Mouse (Mus musculus): Measurements from ENCODE around the gene Anks1. TPM values are rescaled to one million over a fixed set of nuclear protein-coding genes. Genes with fewer than 3 reads are reported as not detected.
A peak's percentile ranks its signal among the peaks of the same experiment; 100 is the strongest.

Gene Anks1
- polyA plus RNA-seq, 1 experiment from 2014 or later: 16.5 TPM

DNA sequence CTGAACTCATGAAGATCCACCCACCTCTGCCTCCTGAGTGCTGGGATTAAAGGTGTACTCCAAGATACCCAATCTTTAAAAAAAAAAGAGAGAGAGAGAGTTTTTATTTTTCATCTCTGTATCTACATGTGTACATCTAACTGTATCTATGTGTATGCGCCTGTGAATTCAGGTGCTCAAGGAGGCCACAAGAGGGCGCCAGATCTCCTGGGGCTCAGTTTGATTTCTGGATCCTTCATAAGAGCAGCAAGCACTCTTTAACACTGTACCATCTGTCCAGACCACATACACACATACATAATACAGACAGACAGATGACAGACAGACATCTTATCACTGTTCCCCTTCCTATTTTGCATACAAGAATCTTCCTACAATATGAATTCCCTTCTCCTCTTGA lies 183.2 kb downstream of the Anks1 start:
- Histone ChIP-seq H3K36me3 (no peaks in the 10 kb centered on the region), H3K9me3 (peaks cover 4% of the 10 kb centered on the region), H3K27ac (no peak overlapping the region), H3K4me3 (no peak overlapping the region), H3K4me1 (peaks cover 15% of the 10 kb centered on the region), H3K4me2 (replicated peaks) (no peak overlapping the region), H3K9ac (no peak overlapping the region), H3K27me3 (no peaks in the 10 kb centered on the region)
- WGBS: 88% methylated on average over 2 of the region's 2 CpGs
- ATAC-seq (ENCODE audit: low FRiP score, low read depth): no peak

DNA sequence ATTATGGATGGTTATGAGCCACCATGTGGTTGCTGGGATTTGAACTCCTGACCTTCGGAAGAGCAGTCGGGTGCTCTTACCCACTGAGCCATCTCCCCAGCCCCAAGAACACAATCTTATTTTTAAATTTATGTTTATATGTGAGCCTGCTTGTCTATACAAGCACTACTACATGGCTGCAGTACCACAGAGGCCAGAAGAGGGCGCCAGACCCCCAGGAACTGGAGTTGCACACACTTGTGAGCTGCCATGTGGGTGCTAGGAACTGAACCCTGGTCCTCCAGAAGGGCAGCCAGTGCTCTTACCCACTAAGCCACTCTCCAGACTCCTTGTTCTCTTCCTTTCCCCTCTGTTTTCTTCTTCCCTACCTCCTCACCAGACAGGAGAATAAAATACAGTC lies 184.7 kb downstream of the Anks1 start:
- Histone ChIP-seq H3K9me3 (peaks cover 4% of the 10 kb centered on the region), H3K36me3 (no peaks in the 10 kb centered on the region), H3K27ac (no peak overlapping the region), H3K27me3 (no peaks in the 10 kb centered on the region), H3K9ac (no peak overlapping the region), H3K4me1 (peaks cover 24% of the 10 kb centered on the region), H3K4me2 (replicated peaks) (no peak overlapping the region), H3K4me3 (no peak overlapping the region)
- no peak for ATAC-seq (ENCODE audit: low FRiP score, low read depth)
- WGBS: 85% methylated on average over 3 of the region's 3 CpGs

GRCm38 (mm10) chr17:28096418-28096817 lies 187.3 kb downstream of the Anks1 start:
- no peak overlapping the region for H3K4me2 ChIP-seq (replicated peaks)
- ATAC-seq (ENCODE audit: low FRiP score, low read depth): no peak
- WGBS: 74% methylated on average over 10 of the region's 10 CpGs
- no peaks in the 10 kb centered on the region for H3K36me3 ChIP-seq
- H3K9ac ChIP-seq: 0 out of 2 replicates have a peak overlapping the region, but pooled peaks have one; percentile 13
- peak overlapping the region; percentile 52 for H3K27ac ChIP-seq
- H3K27me3 ChIP-seq: no peaks in the 10 kb centered on the region
- H3K4me1 ChIP-seq: peaks cover 36% of the 10 kb centered on the region
- peaks cover 4% of the 10 kb centered on the region for H3K9me3 ChIP-seq
- H3K4me3 ChIP-seq: no peak overlapping the region

DNA sequence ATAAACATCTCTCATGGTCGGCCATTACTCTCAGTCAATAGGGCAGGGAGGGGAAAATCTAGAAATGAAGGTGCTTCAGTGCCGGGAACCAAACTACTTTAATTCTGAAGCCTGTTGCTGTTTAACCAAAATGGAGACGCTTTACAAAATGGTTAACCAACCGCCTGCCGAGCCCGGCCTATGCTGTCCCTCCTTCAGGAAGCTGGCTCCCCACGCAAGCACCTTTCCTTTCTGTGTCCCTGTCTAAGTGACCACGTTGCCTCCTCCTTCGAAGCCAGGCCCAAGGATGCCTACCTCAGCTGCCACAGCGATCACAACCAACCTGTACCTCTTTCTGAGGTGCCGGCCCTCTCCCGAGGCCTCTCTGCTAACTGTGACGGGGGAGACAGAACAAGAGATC lies 188.2 kb downstream of the Anks1 start:
- H3K9me3 ChIP-seq: peaks cover 4% of the 10 kb centered on the region
- ATAC-seq (ENCODE audit: low FRiP score, low read depth): no peak

DNA sequence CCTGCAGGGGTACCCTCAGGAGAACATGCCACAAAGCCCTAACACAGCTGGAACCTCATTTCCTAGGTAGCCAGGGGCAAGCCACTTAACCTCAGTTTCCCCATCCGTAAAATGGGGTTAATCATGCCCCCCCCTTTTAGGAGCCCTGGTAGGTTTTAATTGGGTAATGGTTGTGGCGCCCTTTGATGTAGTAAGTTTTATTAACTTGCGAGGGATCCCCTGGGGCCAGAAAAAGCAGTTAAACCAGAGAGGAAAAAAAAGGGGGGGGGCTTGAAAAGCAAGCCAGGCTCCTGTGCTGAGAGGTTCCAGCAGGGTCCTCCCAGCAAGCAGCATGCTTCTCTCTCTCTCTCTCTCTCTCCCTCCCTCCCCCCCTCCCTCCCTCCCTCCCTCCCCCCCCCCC lies 190.0 kb downstream of the Anks1 start:
- peak overlapping the region; percentile 31 for H3K4me2 ChIP-seq (replicated peaks)
- peak; percentile 38 for ATAC-seq (ENCODE audit: low FRiP score, low read depth)
- H3K4me1 ChIP-seq: peaks cover 53% of the 10 kb centered on the region
- 8% methylated on average over 3 of the region's 3 CpGs for WGBS
- H3K27me3 ChIP-seq: no peaks in the 10 kb centered on the region
- no peaks in the 10 kb centered on the region for H3K36me3 ChIP-seq
- H3K9ac ChIP-seq: no peak overlapping the region
- no peaks in the 10 kb centered on the region for H3K9me3 ChIP-seq
- no peak overlapping the region for H3K4me3 ChIP-seq
- H3K27ac ChIP-seq: no peak overlapping the region

More for the DNA sequence above, 188.2 kb downstream of the Anks1 start:
- H3K36me3 ChIP-seq: no peaks in the 10 kb centered on the region
- H3K4me2 ChIP-seq (replicated peaks): no peak overlapping the region
- H3K9ac ChIP-seq: no peak overlapping the region
- H3K27ac ChIP-seq: no peak overlapping the region; the same call in 1 of the 2 replicates
- no peaks in the 10 kb centered on the region for H3K27me3 ChIP-seq
- H3K4me1 ChIP-seq: peaks cover 44% of the 10 kb centered on the region
- no peak overlapping the region for H3K4me3 ChIP-seq
- 87% methylated on average over 13 of the region's 13 CpGs for WGBS

GRCm38 (mm10) chr17:28100669-28101068 lies 191.6 kb downstream of the Anks1 start:
- H3K9ac ChIP-seq: no peak overlapping the region
- 85% methylated on average over 1 of the region's 1 CpGs for WGBS
- no peak overlapping the region for H3K27ac ChIP-seq
- no peak overlapping the region for H3K4me2 ChIP-seq (replicated peaks)
- H3K4me3 ChIP-seq: no peak overlapping the region
- H3K4me1 ChIP-seq: peaks cover 56% of the 10 kb centered on the region
- no peaks in the 10 kb centered on the region for H3K36me3 ChIP-seq
- H3K27me3 ChIP-seq: no peaks in the 10 kb centered on the region
- ATAC-seq (ENCODE audit: low FRiP score, low read depth): no peak
- H3K9me3 ChIP-seq: no peaks in the 10 kb centered on the region

DNA sequence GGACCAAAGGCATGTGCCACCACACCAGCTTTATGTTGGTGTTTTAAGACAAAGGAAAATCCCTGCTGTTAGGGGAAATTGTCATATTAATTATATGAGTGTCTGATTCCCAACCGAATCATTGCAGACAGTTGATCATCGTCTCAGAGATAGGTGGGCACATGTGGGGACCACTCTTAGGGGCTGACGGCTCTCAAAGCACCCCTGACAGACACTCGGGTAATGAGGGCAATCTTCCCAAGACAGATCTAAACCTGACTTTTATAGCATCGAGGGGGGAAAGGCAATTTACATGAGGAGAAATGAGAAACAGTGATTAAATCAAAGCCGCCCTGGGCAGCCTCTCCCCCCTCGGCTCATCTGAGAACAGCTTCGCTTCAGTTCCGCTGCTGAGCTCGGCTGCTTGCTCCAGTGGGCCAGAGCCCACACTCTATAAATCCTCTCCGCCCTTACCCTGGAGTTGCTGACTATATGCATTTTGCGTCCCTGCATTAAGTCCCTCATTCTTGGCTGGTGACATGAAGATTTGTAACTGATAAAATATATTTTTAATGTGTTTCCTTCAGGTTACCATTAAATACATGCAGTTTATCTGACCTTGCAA lies 192.3 kb downstream of the Anks1 start:
- no peak overlapping the region for H3K9ac ChIP-seq
- H3K27me3 ChIP-seq: no peaks in the 10 kb centered on the region
- no peak overlapping the region; the same call in 1 of the 2 replicates for H3K27ac ChIP-seq
- ATAC-seq (ENCODE audit: low FRiP score, low read depth): no peak
- peaks cover 55% of the 10 kb centered on the region for H3K4me1 ChIP-seq
- H3K9me3 ChIP-seq: no peaks in the 10 kb centered on the region
- 13% methylated on average over 12 of the region's 12 CpGs for WGBS
- H3K36me3 ChIP-seq: no peaks in the 10 kb centered on the region
- H3K4me2 ChIP-seq (replicated peaks): peak overlapping the region; percentile 12; the same call in 1 of the 2 replicates
- H3K4me3 ChIP-seq: no peak overlapping the region

- no peak for ATAC-seq (ENCODE audit: low FRiP score, low read depth)
- Histone ChIP-seq H3K27me3 (no peaks in the 10 kb centered on the region), H3K4me3 (no peak overlapping the region), H3K4me1 (peaks cover 49% of the 10 kb centered on the region), H3K27ac (0 out of 2 replicates have a peak overlapping the region, but pooled peaks have one; percentile 24), H3K9ac (no peak overlapping the region; the same call in 1 of the 2 replicates), H3K36me3 (no peaks in the 10 kb centered on the region), H3K4me2 (replicated peaks) (no peak overlapping the region; the same call in 1 of the 2 replicates), H3K9me3 (no peaks in the 10 kb centered on the region)
- 17% methylated on average over 10 of the region's 10 CpGs for WGBS
These were observed 192.8 kb downstream of the Anks1 start for GRCm38 (mm10) chr17:28101902-28102319.

DNA sequence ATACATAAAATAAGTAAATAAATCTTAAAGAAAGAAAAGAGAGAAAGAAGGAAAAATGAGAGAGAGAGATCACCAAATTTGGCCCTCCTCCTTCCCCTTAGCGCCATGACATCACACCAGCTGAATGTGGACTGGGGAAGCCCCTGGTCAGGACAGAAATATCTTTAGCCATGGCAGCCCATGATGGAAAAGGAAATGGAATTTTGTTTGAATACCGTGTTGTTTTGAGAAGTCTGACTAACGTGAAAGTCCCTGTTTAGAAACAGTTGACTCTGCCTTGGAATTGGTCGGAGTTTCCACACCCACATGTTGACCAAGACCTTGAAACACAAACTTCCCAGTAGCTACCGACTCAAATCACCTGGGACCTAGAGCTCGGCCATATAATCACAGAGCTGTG lies 195.3 kb downstream of the Anks1 start:
- Histone ChIP-seq H3K4me2 (replicated peaks) (no peak overlapping the region), H3K9me3 (no peaks in the 10 kb centered on the region), H3K4me3 (no peak overlapping the region), H3K36me3 (no peaks in the 10 kb centered on the region), H3K27me3 (no peaks in the 10 kb centered on the region), H3K4me1 (peaks cover 34% of the 10 kb centered on the region), H3K27ac (no peak overlapping the region), H3K9ac (no peak overlapping the region)
- WGBS: 76% methylated on average over 6 of the region's 6 CpGs
- ATAC-seq (ENCODE audit: low FRiP score, low read depth): no peak

- no peaks in the 10 kb centered on the region for H3K27me3 ChIP-seq
These were observed 197.2 kb downstream of the Anks1 start for GRCm38 (mm10) chr17:28106352-28106751.

GRCm38 (mm10) chr17:28107275-28107674 lies 198.2 kb downstream of the Anks1 start:
- H3K9me3 ChIP-seq: no peaks in the 10 kb centered on the region
- no peak overlapping the region for H3K4me3 ChIP-seq
- ATAC-seq (ENCODE audit: low FRiP score, low read depth): no peak
- H3K4me1 ChIP-seq: peaks cover 31% of the 10 kb centered on the region
- no peaks in the 10 kb centered on the region for H3K36me3 ChIP-seq
- no peaks in the 10 kb centered on the region for H3K27me3 ChIP-seq
- WGBS: 17% methylated on average over 14 of the region's 14 CpGs
- H3K27ac ChIP-seq: no peak overlapping the region; the same call in 1 of the 2 replicates
- H3K4me2 ChIP-seq (replicated peaks): no peak overlapping the region
- H3K9ac ChIP-seq: no peak overlapping the region

More at GRCm38 (mm10) chr17:28106352-28106751, 197.2 kb downstream of the Anks1 start:
- Histone ChIP-seq H3K4me2 (replicated peaks) (no peak overlapping the region), H3K4me3 (no peak overlapping the region), H3K4me1 (peaks cover 40% of the 10 kb centered on the region), H3K27ac (no peak overlapping the region), H3K36me3 (no peaks in the 10 kb centered on the region), H3K9ac (no peak overlapping the region), H3K9me3 (no peaks in the 10 kb centered on the region)
- no peak for ATAC-seq (ENCODE audit: low FRiP score, low read depth)
- 80% methylated on average over 6 of the region's 6 CpGs for WGBS

DNA sequence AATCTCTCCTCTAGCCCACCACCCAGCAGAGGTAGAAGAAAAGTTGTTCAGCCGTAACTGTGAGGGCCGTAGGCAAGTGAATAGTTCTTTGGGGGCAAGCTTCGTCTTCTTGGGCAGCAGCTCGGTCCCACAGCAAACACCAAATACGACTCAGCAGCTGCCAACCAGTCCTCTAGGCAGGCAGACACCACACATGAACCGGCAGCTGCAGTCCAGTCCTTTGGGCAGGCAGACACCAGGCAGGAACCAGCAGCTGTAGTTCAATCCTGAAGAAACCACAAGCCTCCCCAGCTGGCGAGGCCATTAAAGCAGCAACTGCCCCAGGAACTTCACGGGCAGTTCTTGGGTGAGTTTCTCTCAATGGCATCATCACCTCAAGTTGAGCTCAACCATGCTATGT lies 203.2 kb downstream of the Anks1 start:
- ATAC-seq (ENCODE audit: low FRiP score, low read depth): no peak
- 86% methylated on average over 8 of the region's 8 CpGs for WGBS
- H3K9me3 ChIP-seq: no peaks in the 10 kb centered on the region

More for the DNA sequence above, 203.2 kb downstream of the Anks1 start:
- Histone ChIP-seq H3K27me3 (no peaks in the 10 kb centered on the region), H3K4me1 (peaks cover 21% of the 10 kb centered on the region), H3K27ac (no peak overlapping the region), H3K4me3 (no peak overlapping the region), H3K36me3 (no peaks in the 10 kb centered on the region), H3K4me2 (replicated peaks) (no peak overlapping the region), H3K9ac (no peak overlapping the region)

All from limb, embryonic 13.5 days (tissue).